Mouse (Mus musculus) liver, embryonic 14.5 days (tissue): ENCODE results near the gene Dntt.

ENCODE experiments used
- CTCF ChIP-seq: IDR thresholded peaks from 2 replicates; pipeline ENCODE4 v1.5.1; 2016; ENCODE audit warnings: antibody characterized with exemption, low read depth, control low read depth
- EP300 ChIP-seq: IDR thresholded peaks from 2 replicates; pipeline ENCODE4 v1.6.1; 2016; ENCODE audit warnings: antibody characterized with exemption, low read depth

- TF ChIP-seq EP300 = no peak
- peak; percentile 85 for TF ChIP-seq CTCF
Observed at GRCm38 (mm10) chr19:41086700-41087099, 57.6 kb downstream of the Dntt start.
